Mouse (Mus musculus): ENCODE data around the gene Capg.

GRCm38 (mm10) chr6:72549041-72549580, 4.9 kb downstream of the Capg start:
- TF ChIP-seq CTCF (IDR thresholded peaks at IDR 0.05; ENCODE audit: low read depth) (no peak), EP300 (optimal IDR thresholded peaks at IDR 0.05) (no peak)

All from stomach, postnatal 0 days (tissue).